Mouse (Mus musculus) midbrain, postnatal 0 days (tissue): Measurements from ENCODE around the gene Sorcs2. TPM values are rescaled to one million over a fixed set of nuclear protein-coding genes. Genes with fewer than 3 reads are reported as not detected.

Source experiments
- ATAC-seq: fragments of 200-750 bp; cut with Nextera tagmentation; 2 replicates; pipeline ENCODE4 v1.8.0; 2017; ENCODE audit warnings: moderate number of reproducible peaks, mild to moderate bottlenecking, moderate TSS enrichment, moderate library complexity; ENCODE audit not compliant: low FRiP score
- DNase-seq: peaks from one replicate; pipeline ENCODE4 v3.0.0-alpha.2; 2015; ENCODE audit warnings: low spot score
- H3K27ac ChIP-seq: fragments of 300-500 bp; sonication (generic); 2 replicates; pipeline ENCODE4 v1.5.1; 2014; ENCODE audit warnings: low read depth, mild to moderate bottlenecking, low read length, mixed read lengths
- H3K27me3 ChIP-seq: fragments of 300-500 bp; sonication (generic); 2 replicates; pipeline ENCODE4 v1.6.1; 2014; ENCODE audit warnings: low read length, control low read depth, mixed read lengths; ENCODE audit not compliant: insufficient read depth
- H3K36me3 ChIP-seq: fragments of 300-500 bp; sonication (generic); 2 replicates; pipeline ENCODE4 v1.6.1; 2014; ENCODE audit warnings: low read length, control low read depth, mixed read lengths; ENCODE audit not compliant: insufficient read depth
- H3K4me1 ChIP-seq: fragments of 300-500 bp; sonication (generic); 2 replicates; pipeline ENCODE4 v1.6.1; 2014; ENCODE audit warnings: mild to moderate bottlenecking, control low read depth, antibody characterized with exemption, low read length, mixed read lengths; ENCODE audit not compliant: insufficient read depth
- H3K4me2 ChIP-seq: fragments of 300-500 bp; sonication (generic); 2 replicates; pipeline ENCODE4 v1.6.1; 2014; ENCODE audit warnings: low read depth, mild to moderate bottlenecking, low read length, mixed read lengths; ENCODE audit not compliant: poor library complexity, severe bottlenecking
- H3K4me3 ChIP-seq: fragments of 300-500 bp; sonication (generic); 2 replicates; pipeline ENCODE4 v1.5.1; 2014; ENCODE audit warnings: low read depth, mild to moderate bottlenecking, low read length, moderate library complexity
- H3K9ac ChIP-seq: fragments of 300-500 bp; sonication (generic); replicated peaks from 2 replicates; pipeline ENCODE4 v1.6.1; 2014; ENCODE audit warnings: mild to moderate bottlenecking, low read length, moderate library complexity, mixed read lengths; ENCODE audit not compliant: poor library complexity, severe bottlenecking
- H3K9me3 ChIP-seq: fragments of 300-500 bp; sonication (generic); 2 replicates; pipeline ENCODE4 v1.6.1; 2016; ENCODE audit warnings: low read length, control low read depth
- CTCF ChIP-seq: IDR thresholded peaks from 2 replicates; pipeline ENCODE4 v1.5.1; 2016; ENCODE audit warnings: antibody characterized with exemption, mild to moderate bottlenecking
- WGBS: fragments of 180-500 bp; shearing (Covaris S2); extraction: QIAGEN DNeasy Blood & Tissue Kit; methylation state at CpG from one replicate; pipeline ENCODE4 v1.1.7; 2014; 5-methylcytosine and 5-hydroxymethylcytosine counted together
- polyA plus RNA-seq: library from polyadenylated mRNA; unstranded; fragments of >200 nt; fragmentation: Nextera tagmentation; extraction: Ambion mirVana; gene quantifications from 2 replicates; pipeline ENCODE4 v1.2.1, GENCODE M21; 2015
- total RNA-seq: library from RNA; depleted of rRNA; stranded (reverse); fragments of >200 nt; gene quantifications from 2 replicates; pipeline ENCODE4 v1.2.3, GENCODE M21; 2014

The Sorcs2 gene
- total and polyA plus RNA-seq, 2 experiments from 2014 or later: 16.1 to 49.2 TPM

- Histone ChIP-seq H3K4me1 (no peaks in the 10 kb centered on the region), H3K27me3 (no peaks in the 10 kb centered on the region), H3K4me2 (no peak overlapping the region), H3K9ac (no peak overlapping the region), H3K4me3 (no peak overlapping the region), H3K9me3 (no peaks in the 10 kb centered on the region), H3K36me3 (no peaks in the 10 kb centered on the region), H3K27ac (no peak overlapping the region)
- TF ChIP-seq CTCF: no peak
- no peak for ATAC-seq
- WGBS: 63% methylated on average over 4 of the region's 4 CpGs
- peak; percentile 33 for DNase-seq
Measured at GRCm38 (mm10) chr5:36301166-36301565, 96.8 kb downstream of the Sorcs2 start.

- H3K27ac ChIP-seq: no peak overlapping the region
- no peaks in the 10 kb centered on the region for H3K9me3 ChIP-seq
- H3K36me3 ChIP-seq: no peaks in the 10 kb centered on the region
- no peak overlapping the region for H3K9ac ChIP-seq
- no peak overlapping the region for H3K4me2 ChIP-seq
- no peak for DNase-seq
- ATAC-seq: no peak
- 64% methylated on average over 4 of the region's 4 CpGs for WGBS
- no peaks in the 10 kb centered on the region for H3K4me1 ChIP-seq
- no peaks in the 10 kb centered on the region for H3K27me3 ChIP-seq
- TF ChIP-seq CTCF: no peak
- no peak overlapping the region for H3K4me3 ChIP-seq
Measured at GRCm38 (mm10) chr5:36298049-36298448, 99.9 kb downstream of the Sorcs2 start.

- no peaks in the 10 kb centered on the region for H3K36me3 ChIP-seq
- no peak for TF ChIP-seq CTCF
Measured at GRCm38 (mm10) chr5:36297246-36297645, 100.7 kb downstream of the Sorcs2 start.

GRCm38 (mm10) chr5:36293109-36293900 lies 104.6 kb downstream of the Sorcs2 start:
- Histone ChIP-seq H3K9me3 (no peaks in the 10 kb centered on the region), H3K9ac (no peak overlapping the region), H3K4me1 (no peaks in the 10 kb centered on the region), H3K27ac (no peak overlapping the region), H3K4me3 (no peak overlapping the region), H3K27me3 (no peaks in the 10 kb centered on the region), H3K4me2 (no peak overlapping the region), H3K36me3 (no peaks in the 10 kb centered on the region)
- no peak for TF ChIP-seq CTCF
- 68% methylated on average over 11 of the region's 11 CpGs for WGBS
- ATAC-seq (no peak), DNase-seq (no peak)

More at GRCm38 (mm10) chr5:36297246-36297645, 100.7 kb downstream of the Sorcs2 start:
- Histone ChIP-seq H3K27ac (no peak overlapping the region), H3K4me3 (no peak overlapping the region), H3K9me3 (no peaks in the 10 kb centered on the region), H3K4me1 (no peaks in the 10 kb centered on the region), H3K9ac (no peak overlapping the region), H3K4me2 (no peak overlapping the region), H3K27me3 (no peaks in the 10 kb centered on the region)
- no peak for ATAC-seq
- no peak for DNase-seq
- WGBS: 82% methylated on average over 4 of the region's 4 CpGs

- WGBS: 85% methylated on average over 9 of the region's 9 CpGs
Measured at GRCm38 (mm10) chr5:36292321-36292720, 105.6 kb downstream of the Sorcs2 start.

GRCm38 (mm10) chr5:36291191-36291590 lies 106.7 kb downstream of the Sorcs2 start:
- peak; percentile 49 for TF ChIP-seq CTCF
- Histone ChIP-seq H3K4me2 (no peak overlapping the region), H3K4me1 (no peaks in the 10 kb centered on the region), H3K27me3 (no peaks in the 10 kb centered on the region), H3K9me3 (no peaks in the 10 kb centered on the region), H3K9ac (no peak overlapping the region), H3K36me3 (no peaks in the 10 kb centered on the region), H3K27ac (no peak overlapping the region), H3K4me3 (no peak overlapping the region)
- WGBS: 49% methylated on average over 5 of the region's 5 CpGs
- no peak for ATAC-seq
- DNase-seq: no peak

More at GRCm38 (mm10) chr5:36292321-36292720, 105.6 kb downstream of the Sorcs2 start:
- Histone ChIP-seq H3K27me3 (no peaks in the 10 kb centered on the region), H3K4me2 (no peak overlapping the region), H3K36me3 (no peaks in the 10 kb centered on the region), H3K9me3 (no peaks in the 10 kb centered on the region), H3K4me1 (no peaks in the 10 kb centered on the region), H3K9ac (no peak overlapping the region), H3K27ac (no peak overlapping the region), H3K4me3 (no peak overlapping the region)
- no peak for DNase-seq
- ATAC-seq: no peak
- TF ChIP-seq CTCF: no peak
